Mouse (Mus musculus) embryonic fibroblast, embryonic 13.5 days (primary cell): ENCODE results near the gene Gria1. TPM values are rescaled to one million over a fixed set of nuclear protein-coding genes. Genes with fewer than 3 reads are reported as not detected.

Experiments
- H3K27ac ChIP-seq: 2 replicates; pipeline ENCODE4 v1.5.1; 2012; ENCODE audit warnings: low read length, control low read depth, inconsistent platforms; ENCODE audit not compliant: insufficient read depth
- H3K4me1 ChIP-seq: 2 replicates; pipeline ENCODE4 v1.6.1; 2011; ENCODE audit warnings: low read length; ENCODE audit not compliant: control insufficient read depth, insufficient read depth
- H3K4me3 ChIP-seq: 2 replicates; pipeline ENCODE4 v1.5.1; 2011; ENCODE audit warnings: mild to moderate bottlenecking, control low read depth, low read length; ENCODE audit not compliant: insufficient read depth
- CTCF ChIP-seq: IDR thresholded peaks from 2 replicates; pipeline ENCODE4 v1.5.1; 2011; ENCODE audit warnings: mild to moderate bottlenecking, control low read depth, low read length, moderate library complexity, borderline replicate concordance; ENCODE audit not compliant: insufficient read depth
- POLR2A ChIP-seq: IDR thresholded peaks from 2 replicates; pipeline ENCODE4 v1.6.1; 2011; ENCODE audit warnings: low read depth, mild to moderate bottlenecking, control low read depth, low read length, moderate library complexity
- polyA plus RNA-seq: library from polyadenylated mRNA; stranded (reverse); fragments of >200 nt; gene quantifications from 2 replicates; pipeline ENCODE4 v1.2.4, GENCODE M21; 2011; ENCODE audit warnings: low read depth; ENCODE audit not compliant: missing spikeins, insufficient read length

Gria1 gene
- polyA plus RNA-seq, 1 experiment: 6.1 TPM

GRCm38 (mm10) chr11:57317063-57317462 lies 305.9 kb downstream of the Gria1 start:
- no peaks in the 10 kb centered on the region for H3K4me1 ChIP-seq
- H3K4me3 ChIP-seq: no peak overlapping the region
- no peak for TF ChIP-seq CTCF
- no peak for TF ChIP-seq POLR2A
- no peak overlapping the region for H3K27ac ChIP-seq

- no peaks in the 10 kb centered on the region for H3K4me1 ChIP-seq
- TF ChIP-seq CTCF (no peak), POLR2A (no peak)
- H3K4me3 ChIP-seq: no peak overlapping the region
- H3K27ac ChIP-seq: no peak overlapping the region
Observed at GRCm38 (mm10) chr11:57317478-57317877, 306.3 kb downstream of the Gria1 start.

GRCm38 (mm10) chr11:57319374-57319773 lies 308.2 kb downstream of the Gria1 start:
- H3K27ac ChIP-seq: no peak overlapping the region
- H3K4me3 ChIP-seq: no peak overlapping the region
- no peak for TF ChIP-seq POLR2A
- H3K4me1 ChIP-seq: no peaks in the 10 kb centered on the region

- no peak overlapping the region for H3K4me3 ChIP-seq
- no peak overlapping the region for H3K27ac ChIP-seq
- TF ChIP-seq POLR2A (no peak), CTCF (no peak)
- H3K4me1 ChIP-seq: no peaks in the 10 kb centered on the region
Observed at GRCm38 (mm10) chr11:57324099-57324498, 312.9 kb downstream of the Gria1 start.
